In the genomic region with DNA sequence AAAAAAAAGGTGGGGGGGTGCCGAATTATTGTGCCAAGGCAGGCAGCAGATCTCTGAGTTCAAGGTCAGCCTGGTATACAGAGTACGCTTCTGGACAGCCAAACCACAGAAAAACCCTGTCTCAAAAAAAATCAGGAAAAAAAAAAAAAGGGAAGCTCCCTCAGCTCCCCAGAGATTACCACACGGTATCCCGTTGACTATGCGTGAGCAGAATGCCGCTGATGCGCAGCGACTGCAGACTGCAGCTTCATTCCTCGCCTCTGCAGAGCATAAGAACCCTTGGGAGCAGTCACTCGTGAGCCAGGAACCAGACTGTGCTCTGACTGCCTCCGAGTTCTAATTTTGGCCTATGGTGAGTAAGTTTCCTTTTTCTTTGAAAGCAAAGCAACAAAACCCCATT, we compare ENCODE assay signal across 10 mouse cellular contexts. TPM values are rescaled to one million over a fixed set of nuclear protein-coding genes. Genes with fewer than 3 reads are reported as not detected.
DNase-seq lines count a peak whose midpoint lies in the region; ATAC-seq lines count a peak whose summit lies in the region.
"Had no signal": no experiment of that assay in that cellular context is flagged by ENCODE, and none has a peak within 500 bp of the region (broad histone marks: within the 10 kb centered on the region; RNA-seq: fewer than 3 reads in every experiment).

No protein-coding gene starts in this region.

- 70% methylated on average over 11 of the region's 11 CpGs for WGBS in embryonic facial prominence, embryonic 14.5 days
- 89% methylated on average over 11 of the region's 11 CpGs for WGBS in embryonic facial prominence, embryonic 10.5 days
- 71% methylated on average over 11 of the region's 11 CpGs for WGBS in neural tube, embryonic 11.5 days
- WGBS in kidney, embryonic 16.5 days = 76% methylated on average over 11 of the region's 11 CpGs

- no peaks in the 10 kb centered on the region for H3K27me3 ChIP-seq in embryonic facial prominence, embryonic 14.5 days (replicated peaks; ENCODE audit: control insufficient read depth, insufficient read depth, low read length)
- H3K27me3 ChIP-seq in embryonic facial prominence, embryonic 10.5 days (replicated peaks; ENCODE audit: low read depth, poor library complexity, severe bottlenecking) = no peaks in the 10 kb centered on the region
- no peaks in the 10 kb centered on the region for H3K27me3 ChIP-seq in neural tube, embryonic 11.5 days (ENCODE audit: control insufficient read depth, insufficient read depth, low read length)
- no peaks in the 10 kb centered on the region for H3K27me3 ChIP-seq in kidney, embryonic 16.5 days (ENCODE audit: insufficient read depth, low read length)

- H3K9ac ChIP-seq in embryonic facial prominence, embryonic 14.5 days (ENCODE audit: low read depth, low read length) = no peak overlapping the region
- H3K9ac ChIP-seq in neural tube, embryonic 11.5 days (ENCODE audit: low read length) = no peak overlapping the region
- H3K9ac ChIP-seq in kidney, embryonic 16.5 days (replicated peaks; ENCODE audit: low read length) = no peak overlapping the region

- H3K4me3 ChIP-seq in embryonic facial prominence, embryonic 14.5 days (ENCODE audit: low read depth, low read length) = no peak overlapping the region
- H3K4me3 ChIP-seq in embryonic facial prominence, embryonic 10.5 days = no peak overlapping the region
- no peak overlapping the region for H3K4me3 ChIP-seq in neural tube, embryonic 11.5 days (ENCODE audit: low read depth, low read length)
- H3K4me3 ChIP-seq in kidney, embryonic 16.5 days (ENCODE audit: low read length) = no peak overlapping the region

- peak; percentile 57 for DNase-seq in embryonic facial prominence, embryonic 14.5 days (ENCODE audit: low spot score)
- DNase-seq in embryonic facial prominence, embryonic 10.5 days (ENCODE audit: low spot score) = no peak
- DNase-seq in neural tube, embryonic 11.5 days (ENCODE audit: low spot score) = peak; percentile 17
- DNase-seq in neural tube, embryonic 10.5 days (ENCODE audit: extremely low spot score, low spot score) = no peak
- no peak for DNase-seq in ovary, postnatal 14 days (ENCODE audit: low spot score)
- no peak for DNase-seq in lung, postnatal 25 days (ENCODE audit: low spot score)
- DNase-seq: kidney, postnatal 10 days; lung, postnatal 14 days had no signal

- H3K4me2 ChIP-seq in embryonic facial prominence, embryonic 14.5 days (ENCODE audit: low read depth, low read length) = no peak overlapping the region
- no peak overlapping the region for H3K4me2 ChIP-seq in neural tube, embryonic 11.5 days (ENCODE audit: low read depth)
- no peak overlapping the region for H3K4me2 ChIP-seq in kidney, embryonic 16.5 days (replicated peaks; ENCODE audit: low read depth, low read length)

- H3K9me3 ChIP-seq in embryonic facial prominence, embryonic 14.5 days (ENCODE audit: control insufficient read depth, low read length) = no peaks in the 10 kb centered on the region
- no peaks in the 10 kb centered on the region for H3K9me3 ChIP-seq in embryonic facial prominence, embryonic 10.5 days
- H3K9me3 ChIP-seq in neural tube, embryonic 11.5 days (ENCODE audit: control insufficient read depth, low read length) = no peaks in the 10 kb centered on the region
- H3K9me3 ChIP-seq in kidney, embryonic 16.5 days (ENCODE audit: low read length) = no peaks in the 10 kb centered on the region

- peak; percentile 70; the same call in 1 of the 2 replicates for ATAC-seq in embryonic facial prominence, embryonic 14.5 days (ENCODE audit: low read depth)
- no peak for ATAC-seq in neural tube, embryonic 11.5 days (ENCODE audit: insufficient read depth, low FRiP score, low TSS enrichment)
- peak; percentile 55 for ATAC-seq in megakaryocyte progenitor cell, adult 5-6 weeks (replicated peaks; ENCODE audit: poor library complexity)
- no peak for ATAC-seq in kidney, embryonic 16.5 days (ENCODE audit: low FRiP score, low TSS enrichment)

- peak overlapping the region; percentile 33; the same call in 1 of the 2 replicates for H3K27ac ChIP-seq in embryonic facial prominence, embryonic 14.5 days (replicated peaks; ENCODE audit: low read depth, low read length)
- no peak overlapping the region for H3K27ac ChIP-seq in embryonic facial prominence, embryonic 10.5 days (replicated peaks)
- no peak overlapping the region for H3K27ac ChIP-seq in neural tube, embryonic 11.5 days (ENCODE audit: low read depth, low read length)
- H3K27ac ChIP-seq in kidney, embryonic 16.5 days (ENCODE audit: low read length) = no peak overlapping the region

- no peaks in the 10 kb centered on the region for H3K4me1 ChIP-seq in embryonic facial prominence, embryonic 14.5 days (ENCODE audit: control insufficient read depth, insufficient read depth, low read length)
- H3K4me1 ChIP-seq in embryonic facial prominence, embryonic 10.5 days = peaks cover 5% of the 10 kb centered on the region; the same call in 1 of the 2 replicates
- H3K4me1 ChIP-seq in neural tube, embryonic 11.5 days (ENCODE audit: control insufficient read depth, insufficient read depth, low read length) = no peaks in the 10 kb centered on the region
- H3K4me1 ChIP-seq in kidney, embryonic 16.5 days (ENCODE audit: insufficient read depth, low read length) = peaks cover 20% of the 10 kb centered on the region

- H3K36me3 ChIP-seq in embryonic facial prominence, embryonic 14.5 days (ENCODE audit: control insufficient read depth, insufficient read depth, low read length) = peaks cover 6% of the 10 kb centered on the region; the same call in 1 of the 2 replicates
- peaks cover 18% of the 10 kb centered on the region for H3K36me3 ChIP-seq in embryonic facial prominence, embryonic 10.5 days (replicated peaks)
- H3K36me3 ChIP-seq in neural tube, embryonic 11.5 days (ENCODE audit: control insufficient read depth, insufficient read depth, low read length) = no peaks in the 10 kb centered on the region
- H3K36me3 ChIP-seq in kidney, embryonic 16.5 days (ENCODE audit: insufficient read depth, low read length) = peaks cover 5% of the 10 kb centered on the region; the same call in 1 of the 2 replicates

RNA-seq across cellular contexts. Expression of gene Gnai3, which starts 11.2 kb away (rescaled TPM):
- polyA plus RNA-seq in embryonic facial prominence, embryonic 14.5 days (2014; fragmentation: Nextera tagmentation; extraction: Ambion mirVana) = 157 and 172 TPM in 2 replicates
- 194 and 195 TPM in 2 replicates for polyA plus RNA-seq in embryonic facial prominence, embryonic 10.5 days (2016; fragmentation: Nextera tagmentation; extraction: Ambion mirVana)
- 210 and 217 TPM in 2 replicates for polyA plus RNA-seq in neural tube, embryonic 11.5 days (2014; fragmentation: Nextera tagmentation; extraction: Ambion mirVana)
- 143 and 147 TPM in 2 replicates for total RNA-seq in megakaryocyte progenitor cell, adult 5-6 weeks (2015)
- total RNA-seq in megakaryocyte progenitor cell, adult 5-6 weeks (2017) = 167 TPM in 2 replicates
- 188 and 196 TPM in 2 replicates for polyA plus RNA-seq in kidney, embryonic 16.5 days (2015; fragmentation: Nextera tagmentation; extraction: Ambion mirVana)

RNA-seq across cellular contexts. Expression of gene Gpr61, which starts 20.0 kb away (rescaled TPM):
- 0.42 and 0.45 TPM in 2 replicates for polyA plus RNA-seq in embryonic facial prominence, embryonic 14.5 days (2014; fragmentation: Nextera tagmentation; extraction: Ambion mirVana)
- polyA plus RNA-seq in embryonic facial prominence, embryonic 10.5 days (2016; fragmentation: Nextera tagmentation; extraction: Ambion mirVana) = 0.30 and 0.36 TPM in 2 replicates
- 0.45 and 1.1 TPM in 2 replicates for polyA plus RNA-seq in neural tube, embryonic 11.5 days (2014; fragmentation: Nextera tagmentation; extraction: Ambion mirVana)
- not detected in 2 replicates for total RNA-seq in megakaryocyte progenitor cell, adult 5-6 weeks (2015)
- not detected in 2 replicates for total RNA-seq in megakaryocyte progenitor cell, adult 5-6 weeks (2017)
- 0.06 and 0.08 TPM in 2 replicates for polyA plus RNA-seq in kidney, embryonic 16.5 days (2015; fragmentation: Nextera tagmentation; extraction: Ambion mirVana)

RNA-seq across cellular contexts. Expression of gene Gnat2, which starts 42.1 kb away (rescaled TPM):
- 0.35 and 0.53 TPM in 2 replicates for polyA plus RNA-seq in embryonic facial prominence, embryonic 14.5 days (2014; fragmentation: Nextera tagmentation; extraction: Ambion mirVana)
- 0.90 and 1.3 TPM in 2 replicates for polyA plus RNA-seq in embryonic facial prominence, embryonic 10.5 days (2016; fragmentation: Nextera tagmentation; extraction: Ambion mirVana)
- 0.73 and 0.99 TPM in 2 replicates for polyA plus RNA-seq in neural tube, embryonic 11.5 days (2014; fragmentation: Nextera tagmentation; extraction: Ambion mirVana)
- 0.72 and 1.8 TPM in 2 replicates for total RNA-seq in megakaryocyte progenitor cell, adult 5-6 weeks (2015)
- 1.0 and 2.0 TPM in 2 replicates for total RNA-seq in megakaryocyte progenitor cell, adult 5-6 weeks (2017)
- 0.84 and 1.9 TPM in 2 replicates for polyA plus RNA-seq in kidney, embryonic 16.5 days (2015; fragmentation: Nextera tagmentation; extraction: Ambion mirVana)

RNA-seq across cellular contexts. Expression of gene Ampd2, which starts 48.2 kb away (rescaled TPM):
- polyA plus RNA-seq in embryonic facial prominence, embryonic 14.5 days (2014; fragmentation: Nextera tagmentation; extraction: Ambion mirVana) = 31.6 and 33.8 TPM in 2 replicates
- polyA plus RNA-seq in embryonic facial prominence, embryonic 10.5 days (2016; fragmentation: Nextera tagmentation; extraction: Ambion mirVana) = 69.4 and 70.6 TPM in 2 replicates
- 40.1 and 42.9 TPM in 2 replicates for polyA plus RNA-seq in neural tube, embryonic 11.5 days (2014; fragmentation: Nextera tagmentation; extraction: Ambion mirVana)
- 52.9 and 63.6 TPM in 2 replicates for total RNA-seq in megakaryocyte progenitor cell, adult 5-6 weeks (2015)
- total RNA-seq in megakaryocyte progenitor cell, adult 5-6 weeks (2017) = 33.9 and 48.4 TPM in 2 replicates
- 69.7 and 69.8 TPM in 2 replicates for polyA plus RNA-seq in kidney, embryonic 16.5 days (2015; fragmentation: Nextera tagmentation; extraction: Ambion mirVana)

RNA-seq across cellular contexts. Expression of gene Amigo1, which starts 51.4 kb away (rescaled TPM):
- polyA plus RNA-seq in embryonic facial prominence, embryonic 14.5 days (2014; fragmentation: Nextera tagmentation; extraction: Ambion mirVana) = 5.1 and 5.3 TPM in 2 replicates
- polyA plus RNA-seq in embryonic facial prominence, embryonic 10.5 days (2016; fragmentation: Nextera tagmentation; extraction: Ambion mirVana) = 4.0 and 4.3 TPM in 2 replicates
- 6.5 and 7.2 TPM in 2 replicates for polyA plus RNA-seq in neural tube, embryonic 11.5 days (2014; fragmentation: Nextera tagmentation; extraction: Ambion mirVana)
- total RNA-seq in megakaryocyte progenitor cell, adult 5-6 weeks (2015) = 1.3 and 1.8 TPM in 2 replicates
- total RNA-seq in megakaryocyte progenitor cell, adult 5-6 weeks (2017) = 2.3 and 3.6 TPM in 2 replicates
- 5.4 and 5.8 TPM in 2 replicates for polyA plus RNA-seq in kidney, embryonic 16.5 days (2015; fragmentation: Nextera tagmentation; extraction: Ambion mirVana)

Comparison
In these comparisons a context has a peak if more than half of its experiments do, and no peak if none do; other contexts are left out.
1. DNase-seq: peak in embryonic facial prominence, embryonic 14.5 days (single experiment) and neural tube, embryonic 11.5 days (single experiment); none in embryonic facial prominence, embryonic 10.5 days (single experiment), neural tube, embryonic 10.5 days (single experiment), ovary, postnatal 14 days (single experiment) and lung, postnatal 25 days (single experiment).
2. ATAC-seq: peak in embryonic facial prominence, embryonic 14.5 days (single experiment) and megakaryocyte progenitor cell, adult 5-6 weeks (single experiment); none in neural tube, embryonic 11.5 days (single experiment) and kidney, embryonic 16.5 days (single experiment).